Mouse (Mus musculus) hindbrain, embryonic 10.5 days (tissue): ENCODE data around the gene Rassf3. TPM values are rescaled to one million over a fixed set of nuclear protein-coding genes. Genes with fewer than 3 reads are reported as not detected.
A peak's percentile ranks its signal among the peaks of the same experiment; 100 is the strongest.

Experiments used
- DNase-seq: peaks from one replicate; pipeline ENCODE4 v3.0.0-alpha.2; 2017; ENCODE audit warnings: low spot score
- H3K27ac ChIP-seq: fragments of 300-500 bp; sonication (generic); 2 replicates; pipeline ENCODE4 v1.5.1; 2016; ENCODE audit warnings: mild to moderate bottlenecking, moderate library complexity
- H3K27me3 ChIP-seq: fragments of 300-500 bp; sonication (generic); 2 replicates; pipeline ENCODE4 v1.6.1; 2016; ENCODE audit warnings: mild to moderate bottlenecking; ENCODE audit not compliant: poor library complexity, insufficient read depth, severe bottlenecking
- H3K36me3 ChIP-seq: fragments of 300-500 bp; sonication (generic); 2 replicates; pipeline ENCODE4 v1.6.1; 2016; ENCODE audit warnings: mild to moderate bottlenecking, moderate library complexity
- H3K4me1 ChIP-seq: fragments of 300-500 bp; sonication (generic); replicated peaks from 2 replicates; pipeline ENCODE4 v1.6.1; 2016; ENCODE audit warnings: mild to moderate bottlenecking
- H3K4me3 ChIP-seq: fragments of 300-500 bp; sonication (generic); 2 replicates; pipeline ENCODE4 v1.5.1; 2016; ENCODE audit warnings: mild to moderate bottlenecking, moderate library complexity
- H3K9me3 ChIP-seq: fragments of 300-500 bp; sonication (generic); 2 replicates; pipeline ENCODE4 v1.6.1; 2016; ENCODE audit warnings: mild to moderate bottlenecking, moderate library complexity
- WGBS: fragments of 180-500 bp; shearing (Covaris S2); methylation state at CpG from one replicate; pipeline ENCODE4 v1.1.7; 2016; 5-methylcytosine and 5-hydroxymethylcytosine counted together
- polyA plus RNA-seq: library from polyadenylated mRNA; unstranded; fragments of >200 nt; fragmentation: Nextera tagmentation; extraction: Ambion mirVana; gene quantifications from 2 replicates; pipeline ENCODE4 v1.2.1, GENCODE M21; 2016

Gene Rassf3
- 8.0 and 11.4 TPM in 2 replicates for polyA plus RNA-seq

DNA sequence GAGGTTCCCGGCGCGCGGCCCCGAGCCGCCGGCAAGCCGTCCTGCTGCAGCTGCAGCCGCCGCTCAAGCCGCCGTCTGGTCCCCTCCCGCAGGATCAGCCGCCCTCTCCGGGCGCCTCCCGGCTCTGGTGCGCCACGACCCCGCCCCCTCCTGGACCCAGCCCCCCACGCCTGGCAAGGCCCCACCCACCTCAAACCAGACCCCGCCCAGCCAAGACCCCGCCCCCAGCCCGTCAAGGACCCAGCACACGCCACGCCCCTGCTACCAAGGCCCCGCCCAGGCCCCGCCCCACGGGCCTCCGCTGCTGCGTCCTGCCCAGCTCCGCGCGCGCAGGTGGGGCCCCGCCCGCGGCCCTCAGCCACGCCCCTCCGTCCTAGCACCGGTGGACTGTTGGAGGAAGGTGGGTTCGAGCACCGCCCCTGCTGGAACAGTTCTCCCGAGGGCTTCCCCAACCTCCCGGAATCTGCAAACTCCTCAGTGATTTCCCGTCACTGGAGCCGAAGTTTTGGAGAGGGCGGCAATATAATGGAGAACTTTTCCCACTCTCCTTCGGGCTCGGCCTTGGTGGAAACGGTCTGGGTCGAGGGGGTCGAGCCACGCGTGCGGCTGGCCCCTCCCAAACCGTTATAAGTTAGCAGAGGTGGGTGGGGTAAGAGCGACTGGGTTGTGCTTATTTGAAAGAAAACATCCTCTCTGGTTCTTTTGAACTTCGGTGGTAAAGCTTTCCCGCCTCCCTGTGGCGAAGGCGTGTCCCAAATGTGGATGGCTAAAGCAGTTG, at the start of gene Rassf3:
Gene Rassf3, minus strand, starts transcription at position 158 of the 778 bp plus-strand sequence.
- no peaks in the 10 kb centered on the region for H3K9me3 ChIP-seq
- DNase-seq, result peak; percentile 98
- WGBS, result under 1% methylated on average over 60 of the region's 62 CpGs
- peaks cover 59% of the 10 kb centered on the region for H3K4me1 ChIP-seq
- peak within 1 kb of the TSS; percentile 64 for H3K4me3 ChIP-seq
- no peaks in the 10 kb centered on the region for H3K36me3 ChIP-seq
- peak within 1 kb of the TSS; percentile 89 for H3K27ac ChIP-seq
- H3K27me3 ChIP-seq, result peaks cover 16% of the 10 kb centered on the region

DNA sequence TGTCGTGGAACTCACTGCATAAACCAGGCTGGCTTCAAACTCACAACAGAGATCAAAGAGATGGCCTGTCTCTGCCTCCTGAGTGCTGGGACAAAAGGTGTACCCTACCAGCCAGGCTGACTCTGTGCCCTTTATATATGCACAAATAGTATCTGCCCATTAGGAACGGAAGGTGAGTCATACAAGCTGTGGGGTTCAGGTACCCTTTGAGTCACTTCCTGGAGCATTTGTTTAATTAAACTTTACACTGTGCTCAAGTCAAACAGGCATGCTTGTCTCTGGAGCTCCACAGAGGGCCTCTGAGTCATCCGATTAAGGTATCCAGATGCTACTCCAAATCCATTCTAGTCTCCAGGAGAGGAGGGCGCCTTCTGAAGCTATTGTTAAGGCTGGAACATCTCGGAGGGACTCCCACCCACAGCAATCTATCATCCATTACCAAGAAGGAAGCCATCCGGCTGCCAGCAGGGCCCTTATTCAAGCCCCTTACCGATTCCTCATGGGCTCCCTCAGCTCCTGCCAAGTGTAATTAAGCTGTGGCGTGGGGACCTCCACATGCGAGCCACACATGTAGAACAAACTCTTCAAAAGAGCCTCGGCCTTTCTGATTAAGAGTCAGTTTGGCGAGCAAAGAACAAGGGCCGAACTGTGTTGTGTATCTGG, 44.9 kb upstream of the Rassf3 start:
- Histone ChIP-seq H3K4me3 (no peak overlapping the region), H3K4me1 (peaks cover 18% of the 10 kb centered on the region), H3K36me3 (no peaks in the 10 kb centered on the region), H3K9me3 (no peaks in the 10 kb centered on the region), H3K27me3 (no peaks in the 10 kb centered on the region), H3K27ac (peak overlapping the region; percentile 35)
- DNase-seq, result peak; percentile 33
- WGBS, result 22% methylated on average over 12 of the region's 12 CpGs

DNA sequence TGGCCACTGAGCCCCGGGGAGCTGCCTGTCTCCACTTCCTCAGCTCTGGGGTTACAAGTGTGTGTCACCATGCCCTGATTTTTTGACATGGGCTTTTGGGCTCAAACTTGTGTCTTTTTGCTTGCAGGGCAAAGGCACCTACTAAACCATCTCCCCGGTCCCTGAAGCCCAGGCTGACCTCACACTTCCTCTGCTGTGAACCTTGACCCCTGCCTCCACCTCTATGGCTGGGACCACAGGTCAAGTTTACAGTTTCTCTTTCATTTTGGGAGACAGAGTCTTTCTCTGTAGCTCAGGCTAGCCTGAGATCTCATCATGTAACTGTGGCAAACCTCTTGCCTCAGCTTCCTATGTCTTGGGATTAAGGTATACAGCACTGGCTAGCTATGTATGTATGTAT, 43.6 kb upstream of the Rassf3 start:
- H3K4me3 ChIP-seq, result no peak overlapping the region
- H3K36me3 ChIP-seq, result no peaks in the 10 kb centered on the region
- no peaks in the 10 kb centered on the region for H3K9me3 ChIP-seq
- H3K27ac ChIP-seq, result no peak overlapping the region
- H3K4me1 ChIP-seq, result peaks cover 24% of the 10 kb centered on the region
- DNase-seq, result no peak
- 60% methylated on average over 2 of the region's 2 CpGs for WGBS
- H3K27me3 ChIP-seq, result no peaks in the 10 kb centered on the region

DNA sequence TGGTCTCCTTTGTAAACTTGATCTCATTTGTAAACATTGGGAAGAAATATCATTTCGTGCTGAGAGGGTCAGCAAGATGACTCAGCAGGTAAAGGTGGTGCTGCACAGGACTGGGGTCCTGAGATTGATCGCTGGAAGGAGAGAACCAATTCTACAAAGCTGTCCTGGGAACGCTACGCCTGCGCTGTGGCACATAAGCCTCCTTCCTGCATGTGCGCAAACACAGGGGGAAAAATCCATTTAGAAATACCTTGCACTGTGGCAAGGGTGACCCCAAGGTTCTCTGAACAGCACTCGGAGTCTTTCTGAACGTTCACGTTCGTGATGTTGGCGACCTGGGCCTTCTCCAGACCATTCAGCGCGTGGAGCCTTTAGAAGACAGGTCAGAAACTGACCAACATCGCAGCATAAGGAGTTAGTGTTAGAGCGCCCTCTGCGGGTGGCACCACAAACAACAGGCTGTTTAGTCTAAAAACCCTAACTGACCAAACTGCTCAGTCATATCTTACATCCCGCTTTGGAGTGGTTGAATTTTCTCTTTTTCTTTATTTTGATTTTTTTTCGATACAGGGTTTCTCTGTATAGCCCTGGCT, 40.0 kb upstream of the Rassf3 start:
- Histone ChIP-seq H3K36me3 (no peaks in the 10 kb centered on the region), H3K9me3 (no peaks in the 10 kb centered on the region), H3K27ac (peak overlapping the region; percentile 64), H3K4me1 (peaks cover 17% of the 10 kb centered on the region), H3K4me3 (no peak overlapping the region), H3K27me3 (no peaks in the 10 kb centered on the region)
- DNase-seq, result peak; percentile 86
- 29% methylated on average over 18 of the region's 18 CpGs for WGBS

DNA sequence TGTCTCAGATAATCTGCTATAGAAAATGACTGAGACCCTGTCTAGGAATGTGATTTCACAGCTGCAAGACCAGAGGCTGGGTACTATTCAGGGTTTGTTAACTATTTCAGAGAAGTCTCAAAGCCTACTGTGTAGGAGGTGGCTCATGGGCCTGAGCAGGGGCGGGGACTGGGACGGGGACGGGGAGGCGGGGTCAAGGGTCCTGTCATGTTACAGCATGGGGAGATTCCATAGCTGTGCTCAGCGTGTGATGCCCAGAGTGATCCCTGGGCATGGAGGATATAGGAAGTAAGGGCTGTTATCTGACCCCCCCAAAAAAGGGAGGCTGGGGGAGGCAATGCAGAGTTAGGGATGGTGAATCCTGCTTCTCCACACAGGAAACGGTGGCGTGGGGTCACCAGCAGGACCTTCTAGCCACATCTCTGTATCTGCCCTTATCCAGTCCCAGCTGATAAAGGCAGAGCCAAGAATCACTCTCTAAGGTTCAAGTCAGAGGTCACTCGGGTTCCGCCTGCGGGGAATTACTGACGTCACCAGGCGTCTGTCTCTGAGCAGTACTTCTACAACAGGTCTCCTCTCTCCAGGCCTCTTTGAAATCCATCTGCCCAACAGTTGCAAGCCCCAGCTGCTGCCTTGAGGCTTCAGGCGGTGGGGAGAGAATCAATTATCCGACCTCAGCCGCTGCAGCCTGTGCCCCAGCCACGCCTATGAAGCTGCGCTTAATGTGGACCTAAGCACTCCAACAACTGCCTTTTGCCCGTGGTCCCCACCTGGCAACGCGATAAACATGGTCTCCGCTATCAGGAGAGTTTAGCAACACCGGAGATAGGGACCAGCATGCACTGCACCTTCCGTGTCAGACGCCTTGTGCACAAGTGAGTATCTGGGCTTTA, 33.9 kb upstream of the Rassf3 start:
- Histone ChIP-seq H3K27ac (peak overlapping the region; percentile 74), H3K36me3 (no peaks in the 10 kb centered on the region), H3K27me3 (no peaks in the 10 kb centered on the region), H3K4me1 (peaks cover 48% of the 10 kb centered on the region), H3K4me3 (peak overlapping the region; percentile 20; the same call in 1 of the 2 replicates), H3K9me3 (no peaks in the 10 kb centered on the region)
- WGBS, result 26% methylated on average over 24 of the region's 24 CpGs
- DNase-seq, result peak; percentile 84

DNA sequence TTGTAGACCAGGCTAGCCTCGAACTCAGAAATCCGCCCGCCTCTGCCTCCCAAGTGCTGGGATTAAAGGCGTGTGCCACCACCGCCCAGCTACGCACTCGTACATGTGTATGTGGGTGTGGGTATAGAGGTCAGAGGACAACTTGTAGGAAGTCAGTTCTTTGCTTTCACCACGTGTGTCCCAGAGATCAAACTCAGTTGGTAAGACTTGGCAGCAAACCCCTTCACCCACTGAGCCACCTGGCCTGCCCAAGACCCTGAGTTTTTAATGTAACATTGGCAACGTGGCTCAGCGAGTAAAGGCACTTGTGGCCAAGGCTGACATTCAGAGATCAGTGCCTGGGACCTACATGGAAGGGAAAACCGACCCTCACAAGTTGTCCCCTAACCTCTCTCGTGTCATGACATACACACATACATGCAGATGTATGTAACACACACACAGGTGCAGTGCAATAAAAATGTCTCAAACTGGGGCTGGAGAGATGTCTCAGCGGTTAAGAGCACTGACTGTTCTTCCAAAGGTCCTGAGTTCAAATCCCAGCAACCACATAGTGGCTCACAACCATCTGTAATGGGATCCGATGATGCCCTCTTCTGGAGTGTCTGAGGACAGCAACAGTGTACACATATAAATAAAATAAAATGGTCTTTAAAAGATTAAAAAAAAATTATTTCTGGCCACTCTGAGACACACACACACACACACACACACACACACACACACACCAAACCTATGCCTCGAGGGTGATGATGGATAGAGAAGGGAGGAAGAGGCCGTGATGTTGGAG, 31.8 kb upstream of the Rassf3 start:
- H3K9me3 ChIP-seq, result no peaks in the 10 kb centered on the region
- 85% methylated on average over 16 of the region's 16 CpGs for WGBS
- peak overlapping the region; percentile 71 for H3K27ac ChIP-seq

DNA sequence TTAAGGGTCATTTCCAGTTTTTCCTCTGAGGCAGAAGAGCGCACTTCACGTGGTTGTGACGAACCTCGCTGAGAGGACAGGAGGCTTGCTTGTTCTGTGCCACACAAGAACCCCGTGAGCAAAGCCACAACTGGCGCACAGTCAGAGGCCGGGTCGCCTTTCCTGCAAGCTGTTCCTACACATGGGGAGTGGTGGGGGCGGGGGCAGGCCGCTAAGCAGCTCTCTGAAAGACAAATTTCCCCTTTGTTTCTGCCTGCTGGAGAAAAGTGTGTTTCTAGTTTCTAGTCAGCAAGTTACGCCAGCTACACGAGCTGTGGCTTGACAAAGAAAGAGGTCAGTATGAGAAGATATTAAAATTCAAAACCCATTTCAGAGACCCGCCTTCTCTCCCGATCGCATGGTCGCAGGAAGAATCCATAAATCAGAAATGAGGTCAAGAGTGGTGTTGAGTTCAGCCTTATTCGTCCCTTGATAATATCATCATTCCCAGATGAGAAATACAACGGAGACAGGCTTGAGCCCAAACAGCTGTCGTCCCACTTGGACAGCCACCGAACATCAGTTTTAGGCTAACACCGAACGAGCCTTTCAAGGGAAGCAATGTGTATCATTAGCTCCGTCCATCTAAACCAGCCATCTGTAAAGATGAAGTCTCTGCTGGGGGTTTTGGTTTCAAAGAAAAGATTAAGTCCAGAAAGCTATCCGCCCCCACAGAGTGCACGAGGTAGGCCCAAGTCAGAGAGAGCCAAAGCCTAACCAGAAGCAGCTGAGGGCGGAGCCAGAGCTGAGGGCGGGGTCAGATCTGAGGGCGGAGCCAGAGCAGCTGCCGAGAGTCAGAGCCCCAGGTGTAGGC, 30.8 kb upstream of the Rassf3 start:
- H3K27ac ChIP-seq, result peak overlapping the region; percentile 80
- H3K36me3 ChIP-seq, result no peaks in the 10 kb centered on the region

More for the DNA sequence above, 31.8 kb upstream of the Rassf3 start:
- DNase-seq, result no peak
- H3K4me3 ChIP-seq, result no peak overlapping the region
- H3K27me3 ChIP-seq, result no peaks in the 10 kb centered on the region
- no peaks in the 10 kb centered on the region for H3K36me3 ChIP-seq
- H3K4me1 ChIP-seq, result peaks cover 53% of the 10 kb centered on the region

DNA sequence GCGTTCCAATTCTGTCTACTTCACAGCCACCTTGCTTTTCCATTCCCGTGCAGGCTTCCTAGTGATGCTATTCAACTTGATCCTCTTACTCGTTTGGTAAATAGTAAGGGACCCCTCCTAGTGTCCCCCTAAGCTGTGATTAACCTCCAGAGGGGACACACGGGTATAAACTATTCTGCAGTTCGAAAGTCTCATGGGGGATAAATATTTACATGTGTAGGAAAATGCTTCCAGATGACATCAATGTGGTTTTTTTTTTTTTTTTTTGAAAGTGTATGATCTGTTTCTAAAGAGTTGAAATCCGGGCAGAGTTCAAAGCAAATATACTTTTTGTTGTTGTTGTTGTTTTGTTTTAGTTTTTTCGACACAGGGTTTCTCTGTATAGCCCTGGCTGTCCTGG, 29.8 kb upstream of the Rassf3 start:
- DNase-seq, result no peak
- no peak overlapping the region for H3K4me3 ChIP-seq
- 65% methylated on average over 7 of the region's 7 CpGs for WGBS
- no peaks in the 10 kb centered on the region for H3K27me3 ChIP-seq
- peak overlapping the region; percentile 83 for H3K27ac ChIP-seq
- peaks cover 59% of the 10 kb centered on the region for H3K4me1 ChIP-seq
- H3K36me3 ChIP-seq, result no peaks in the 10 kb centered on the region
- H3K9me3 ChIP-seq, result no peaks in the 10 kb centered on the region

More for the DNA sequence above, 30.8 kb upstream of the Rassf3 start:
- H3K4me1 ChIP-seq, result peaks cover 53% of the 10 kb centered on the region
- 48% methylated on average over 29 of the region's 29 CpGs for WGBS
- no peaks in the 10 kb centered on the region for H3K27me3 ChIP-seq
- no peak overlapping the region for H3K4me3 ChIP-seq
- peak; percentile 57 for DNase-seq
- no peaks in the 10 kb centered on the region for H3K9me3 ChIP-seq

DNA sequence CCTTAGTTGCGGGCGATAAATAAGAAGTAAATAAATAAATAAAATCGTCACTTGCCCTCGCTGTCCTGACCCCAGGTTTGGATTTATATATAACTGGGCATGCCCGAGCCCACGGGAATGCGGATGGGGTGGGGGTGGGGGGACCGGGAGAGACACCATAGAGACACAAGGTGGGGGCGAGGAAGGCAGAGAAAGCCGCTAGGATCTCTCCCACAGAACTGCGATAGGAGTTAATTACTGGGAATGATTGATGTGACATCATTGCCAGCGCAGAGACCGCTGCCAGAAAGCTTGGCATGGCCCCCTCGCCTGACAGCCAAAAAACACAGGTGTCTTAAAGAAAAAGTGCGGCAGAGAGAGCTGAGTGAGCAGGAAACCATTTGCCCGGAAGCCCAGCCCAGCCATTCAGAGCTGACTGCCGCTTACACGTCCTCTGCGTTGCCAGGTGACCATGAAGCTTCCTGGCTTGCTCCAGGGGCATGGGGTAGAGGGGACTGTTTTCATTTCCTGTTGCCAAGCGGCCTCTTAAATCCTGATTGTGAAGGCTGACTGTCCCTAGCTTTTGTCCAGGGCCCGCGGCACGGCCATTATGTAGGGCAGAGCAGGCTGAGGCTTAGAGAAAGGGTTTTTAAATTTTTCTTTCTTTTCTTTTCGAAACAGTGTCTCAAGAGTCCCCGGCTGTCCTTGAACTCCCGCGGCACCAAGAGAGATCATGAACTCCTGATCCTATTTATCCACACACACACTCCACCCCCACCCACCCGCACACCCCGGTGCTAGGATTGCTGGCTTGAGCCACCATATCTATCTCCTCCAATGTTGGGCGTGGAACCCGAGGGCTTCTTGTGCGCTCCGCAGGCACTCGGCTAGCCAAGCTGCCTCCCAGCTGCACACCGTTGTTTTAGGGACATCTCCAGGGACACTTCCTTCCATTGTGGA, 29.1 kb upstream of the Rassf3 start:
- H3K27ac ChIP-seq, result peak overlapping the region; percentile 83
- no peaks in the 10 kb centered on the region for H3K27me3 ChIP-seq
- H3K4me3 ChIP-seq, result peak overlapping the region; percentile 51
- H3K36me3 ChIP-seq, result no peaks in the 10 kb centered on the region
- peaks cover 60% of the 10 kb centered on the region for H3K4me1 ChIP-seq
- WGBS, result 32% methylated on average over 35 of the region's 35 CpGs
- DNase-seq, result peak; percentile 74
- H3K9me3 ChIP-seq, result no peaks in the 10 kb centered on the region

DNA sequence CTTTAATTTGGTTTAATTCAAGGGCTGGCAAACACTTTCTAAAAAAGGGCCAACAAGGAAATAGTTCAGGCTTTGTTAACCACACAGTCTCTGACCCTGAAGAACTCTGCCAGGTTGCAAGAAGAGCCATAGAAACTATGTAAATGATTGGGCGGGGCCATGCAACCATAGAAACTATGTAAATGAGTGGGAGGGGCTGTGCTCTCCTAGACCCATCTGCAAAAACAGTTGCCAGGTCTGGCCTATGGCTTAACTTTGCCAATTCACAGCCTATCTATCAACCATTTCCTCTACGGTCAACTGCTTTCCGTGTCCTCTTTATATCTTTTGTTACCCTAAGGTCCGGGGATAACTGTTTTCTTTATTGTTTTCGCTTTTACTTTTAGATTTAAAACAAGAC, 25.0 kb upstream of the Rassf3 start:
- WGBS, result 76% methylated on average over 5 of the region's 5 CpGs
- no peak overlapping the region for H3K4me3 ChIP-seq
- H3K27ac ChIP-seq, result no peak overlapping the region
- peaks cover 48% of the 10 kb centered on the region for H3K4me1 ChIP-seq
- no peaks in the 10 kb centered on the region for H3K36me3 ChIP-seq
- no peaks in the 10 kb centered on the region for H3K9me3 ChIP-seq
- no peaks in the 10 kb centered on the region for H3K27me3 ChIP-seq
- no peak for DNase-seq
